Mouse (Mus musculus): ENCODE measurements around the gene Fbxl18. TPM values are rescaled to one million over a fixed set of nuclear protein-coding genes. Genes with fewer than 3 reads are reported as not detected.
A peak's percentile ranks its signal among the peaks of the same experiment; 100 is the strongest.

The Fbxl18 gene
- total RNA-seq (2021) = 10 to 100 TPM; 32.5 to 33.7 TPM

- intact Hi-C loops (cut with DNase I) = loop anchor here (5.0 kb wide), 2 partner anchors 37 to 142 kb away; no protein-coding TSS in a partner anchor
- DNase-seq (ENCODE audit: low spot score in 2 of 2) = peak; percentile 88 to 93
These were observed at the start of gene Fbxl18 for GRCm38 (mm10) chr5:142894918-142895613. Gene Fbxl18 (minus strand): TSS chr5:142895421.

GRCm38 (mm10) chr5:142940393-142940792 lies 45.2 kb upstream of the Fbxl18 start:
- no peak for DNase-seq (ENCODE audit: low spot score in 2 of 2)
- intact Hi-C loops (cut with DNase I) = no loop called here

DNA sequence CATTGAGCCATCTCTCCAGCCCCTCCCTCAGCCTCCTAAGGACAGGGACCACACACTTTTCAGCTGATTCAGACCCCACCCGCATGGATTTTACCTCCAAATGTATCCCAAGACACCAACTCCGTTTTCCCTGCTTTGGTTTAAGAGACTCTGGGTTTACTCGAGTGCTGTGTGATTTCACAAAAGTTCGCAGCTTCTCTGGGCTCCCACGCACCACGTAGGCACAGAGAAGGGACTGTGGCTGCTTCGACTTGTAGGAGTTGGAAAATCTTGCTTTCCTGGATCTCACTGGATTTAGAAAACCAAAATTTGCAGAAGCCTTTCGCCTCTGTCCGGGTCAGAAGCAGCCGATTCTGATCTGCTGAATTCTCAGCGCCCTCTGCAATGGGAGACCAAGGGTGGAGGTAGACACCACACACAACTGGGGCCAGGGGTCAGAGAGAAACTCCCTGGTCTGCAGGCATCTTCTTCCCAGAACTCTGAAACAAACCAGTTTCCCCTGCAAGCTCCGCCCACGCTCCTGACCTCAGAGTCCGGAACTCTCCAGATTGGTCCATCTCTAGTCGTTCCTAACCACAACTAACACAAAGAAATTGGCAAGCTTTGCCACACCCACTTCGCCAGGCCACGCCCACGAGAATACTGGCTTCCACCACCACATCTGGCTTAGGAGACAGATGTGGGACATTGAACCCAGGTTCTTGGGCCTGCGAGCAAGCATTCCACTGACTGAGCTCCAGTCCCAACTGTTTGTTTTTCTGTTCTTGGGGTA lies 42.9 kb upstream of the Fbxl18 start:
- intact Hi-C loops (cut with DNase I) = loop anchor here (2.0 kb wide), 2 partner anchors 23 to 99 kb away; partner anchors contain the start of gene Fscn1
- DNase-seq (ENCODE audit: low spot score in 2 of 2) = peak in 1 of 2 experiments; percentile 64

DNA sequence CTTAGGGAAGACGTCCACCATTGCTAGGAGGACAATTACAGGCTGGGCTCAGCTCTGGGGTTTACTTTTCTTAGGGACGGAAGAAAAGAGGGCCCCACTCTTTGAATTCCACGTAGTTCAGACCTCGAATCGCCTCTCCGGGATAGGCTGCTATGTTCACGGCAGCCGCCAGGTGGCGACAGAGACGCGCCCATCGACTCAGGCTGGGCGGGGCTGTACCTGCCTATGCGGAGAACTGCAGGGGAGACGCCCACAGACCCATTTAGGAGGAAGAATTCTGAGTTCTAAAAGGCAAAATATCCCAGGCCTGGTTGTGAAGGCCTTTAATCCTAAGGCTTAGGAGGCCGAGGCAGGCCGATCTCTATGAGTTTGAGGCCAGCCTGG lies 41.1 kb upstream of the Fbxl18 start:
- peak; percentile 82 to 86 for DNase-seq (ENCODE audit: low spot score in 2 of 2)
- intact Hi-C loops (cut with DNase I) = loop anchor here (1.0 to 2.0 kb wide), 2 partner anchors 100 to 130 kb away; no protein-coding TSS in a partner anchor

DNA sequence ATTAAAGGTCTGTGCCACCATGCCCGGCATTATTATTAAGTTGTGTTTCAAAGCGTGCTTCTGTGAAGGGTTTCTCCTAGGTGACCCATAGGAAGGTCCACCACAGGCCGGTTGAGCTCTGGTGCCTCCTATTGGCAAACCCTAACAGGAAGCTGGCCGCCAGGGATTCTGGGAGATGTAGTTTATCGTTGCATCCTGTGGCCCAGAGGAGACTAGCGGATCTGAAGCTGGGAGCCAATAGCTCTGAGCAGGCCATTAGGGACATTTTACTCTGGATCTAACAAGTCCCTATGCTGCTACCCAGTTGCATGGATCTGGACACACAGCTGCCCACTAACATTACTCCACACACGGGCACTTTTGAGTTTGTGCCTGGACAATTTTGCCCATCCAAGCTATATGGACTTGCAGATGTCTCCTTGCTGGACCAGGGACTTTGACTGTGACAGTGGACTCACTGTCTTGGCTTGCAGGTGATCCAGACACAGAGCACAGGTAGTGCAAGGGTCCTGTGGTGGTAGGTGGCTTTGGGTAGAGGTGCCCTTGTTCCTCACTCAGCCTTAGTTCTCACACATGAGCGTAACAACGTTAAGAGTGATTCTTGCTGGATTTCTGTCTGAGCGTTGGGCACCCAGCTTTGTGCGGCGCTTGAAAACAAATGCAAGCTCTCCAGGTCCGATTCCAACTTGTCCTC lies 40.6 kb upstream of the Fbxl18 start:
- intact Hi-C loops (cut with DNase I) = loop anchor here (1.0 to 2.0 kb wide), 2 partner anchors 101 to 131 kb away; no protein-coding TSS in a partner anchor

GRCm38 (mm10) chr5:142932731-142933130 lies 37.5 kb upstream of the Fbxl18 start:
- no peak for DNase-seq (ENCODE audit: low spot score in 2 of 2)
- intact Hi-C loops (cut with DNase I) = loop anchor here (1.0 to 5.0 kb wide), 2 partner anchors 35 to 53 kb away; partner anchors contain the start of gene Fbxl18

More for the DNA sequence above, 40.6 kb upstream of the Fbxl18 start:
- peak; percentile 74 to 85 for DNase-seq (ENCODE audit: low spot score in 2 of 2)

- intact Hi-C loops (cut with DNase I) = loop anchor here (1.0 to 5.0 kb wide), 2 partner anchors 35 to 53 kb away; partner anchors contain the start of gene Fbxl18
- peak; percentile 69 to 82 for DNase-seq (ENCODE audit: low spot score in 2 of 2)
These were observed 37.0 kb upstream of the Fbxl18 start for GRCm38 (mm10) chr5:142932084-142932685.

GRCm38 (mm10) chr5:142931241-142931745 lies 36.1 kb upstream of the Fbxl18 start:
- intact Hi-C loops (cut with DNase I) = loop anchor here (5.0 kb wide), 1 partner anchor 34 kb away; the partner anchor contains the start of gene Fbxl18

GRCm38 (mm10) chr5:142929400-142929752 lies 34.2 kb upstream of the Fbxl18 start:
- DNase-seq (ENCODE audit: low spot score in 2 of 2) = no peak
- intact Hi-C loops (cut with DNase I) = loop anchor here (1.0 kb wide), 1 partner anchor 23 kb away; the partner anchor contains the start of gene Actb

More at GRCm38 (mm10) chr5:142931241-142931745, 36.1 kb upstream of the Fbxl18 start:
- no peak for DNase-seq (ENCODE audit: low spot score in 2 of 2)

DNA sequence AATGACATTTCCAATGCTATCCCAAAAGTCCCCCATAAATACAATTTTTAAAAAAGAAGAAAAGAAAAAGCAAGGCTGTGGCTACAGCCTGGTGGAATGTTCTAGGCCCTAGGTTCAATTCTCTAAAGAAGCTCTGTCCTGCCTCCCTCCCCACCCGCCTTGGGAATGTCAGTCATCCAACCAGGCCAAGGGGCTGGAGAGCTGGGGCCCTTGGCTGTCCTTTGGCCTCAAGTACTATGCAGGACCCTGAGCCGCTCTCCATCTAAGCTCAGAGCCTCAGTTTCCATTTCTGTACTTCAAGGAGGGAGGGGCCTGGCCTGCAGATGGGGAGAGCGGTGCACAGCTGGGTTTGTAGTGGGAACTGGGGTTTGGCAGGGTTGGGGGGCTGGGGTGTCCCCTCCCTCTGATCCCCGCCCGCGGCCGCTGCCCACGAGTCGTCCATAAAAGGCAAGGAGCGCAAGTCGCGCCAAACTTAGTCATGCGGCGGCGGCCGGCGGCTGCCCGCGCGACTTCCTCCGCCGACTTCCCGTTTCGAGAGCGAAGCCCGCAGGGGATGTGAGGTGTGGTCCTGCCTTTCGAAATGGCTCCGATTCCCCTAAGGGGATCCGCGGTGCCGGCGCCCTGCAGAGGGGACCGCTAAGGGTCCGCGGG lies 33.7 kb upstream of the Fbxl18 start:
- intact Hi-C loops (cut with DNase I) = loop anchor here (1.0 kb wide), 1 partner anchor 23 kb away; the partner anchor contains the start of gene Actb
- DNase-seq (ENCODE audit: low spot score in 2 of 2) = peak; percentile 72 to 85

GRCm38 (mm10) chr5:142927341-142927930 lies 32.2 kb upstream of the Fbxl18 start:
- intact Hi-C loops (cut with DNase I) = no loop called here

DNA sequence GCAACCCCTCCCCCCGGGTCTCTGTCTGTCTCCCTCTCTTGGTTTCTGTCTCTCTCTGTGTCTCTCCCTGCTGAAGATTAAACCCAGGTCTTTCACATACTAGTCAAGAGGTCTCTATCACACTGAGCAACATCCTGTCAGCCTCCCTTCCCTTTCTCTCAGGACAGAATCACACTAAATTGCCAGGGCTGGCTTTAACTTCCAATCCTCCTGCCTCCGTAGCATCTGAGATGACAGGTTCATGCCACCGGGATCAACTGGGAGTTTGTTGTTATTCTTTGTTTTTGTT lies 31.7 kb upstream of the Fbxl18 start:
- intact Hi-C loops (cut with DNase I) = no loop called here

More at GRCm38 (mm10) chr5:142927341-142927930, 32.2 kb upstream of the Fbxl18 start:
- no peak for DNase-seq (ENCODE audit: low spot score in 2 of 2)

GRCm38 (mm10) chr5:142926204-142926939 lies 31.2 kb upstream of the Fbxl18 start:
- intact Hi-C loops (cut with DNase I) = no loop called here
- DNase-seq (ENCODE audit: low spot score in 2 of 2) = no peak

More for the DNA sequence above, 31.7 kb upstream of the Fbxl18 start:
- DNase-seq (ENCODE audit: low spot score in 2 of 2) = no peak

- no peak for DNase-seq (ENCODE audit: low spot score in 2 of 2)
- intact Hi-C loops (cut with DNase I) = no loop called here
These were observed 29.2 kb upstream of the Fbxl18 start for GRCm38 (mm10) chr5:142924336-142924959.

- intact Hi-C loops (cut with DNase I) = no loop called here
- DNase-seq (ENCODE audit: low spot score in 2 of 2) = no peak
These were observed 28.6 kb upstream of the Fbxl18 start for GRCm38 (mm10) chr5:142923781-142924180.

DNA sequence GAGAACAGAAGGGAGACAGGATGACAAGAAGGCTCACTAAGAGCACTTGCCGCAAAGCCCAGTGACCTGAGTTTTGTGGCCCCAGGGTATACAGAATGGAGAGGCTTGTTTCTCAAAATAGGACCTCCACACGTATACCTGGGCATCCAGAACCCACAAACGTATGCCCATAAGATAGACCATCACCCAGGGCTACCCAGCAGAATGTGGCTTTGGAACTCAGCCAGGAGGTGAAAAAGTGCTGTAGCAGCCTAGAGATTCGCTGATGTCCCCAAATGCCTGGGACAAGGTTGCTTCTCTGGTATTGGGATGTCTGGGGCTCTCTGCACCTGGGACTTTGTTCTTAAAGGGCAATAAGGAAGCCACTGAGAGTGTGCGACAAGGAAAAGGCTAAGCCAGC lies 27.0 kb upstream of the Fbxl18 start:
- DNase-seq (ENCODE audit: low spot score in 2 of 2) = no peak
- intact Hi-C loops (cut with DNase I) = no loop called here

DNA sequence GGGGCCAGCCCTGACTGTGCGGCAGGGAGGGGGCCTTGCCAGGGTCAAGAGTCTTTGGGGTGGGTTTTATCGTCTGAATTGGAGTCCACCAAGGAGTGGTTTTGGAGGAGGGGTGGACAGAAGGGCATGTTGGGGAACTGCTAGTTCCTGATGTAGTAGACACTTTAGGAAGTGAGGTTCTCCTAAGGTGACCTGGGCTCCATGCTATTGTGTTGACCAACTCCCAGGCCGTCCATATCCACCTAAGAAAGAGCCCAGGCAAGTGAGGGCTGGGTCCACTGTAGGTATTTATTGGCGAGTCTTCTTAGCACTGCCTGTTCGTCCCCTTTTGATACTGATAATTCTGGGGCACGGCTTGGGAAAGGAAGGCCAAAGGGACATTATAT lies 25.8 kb upstream of the Fbxl18 start:
- intact Hi-C loops (cut with DNase I) = no loop called here

More for the DNA sequence above, 25.8 kb upstream of the Fbxl18 start:
- DNase-seq (ENCODE audit: low spot score in 2 of 2) = no peak

Measured in left cerebral cortex, postnatal 25 days (tissue).